Mouse (Mus musculus) lung, postnatal 0 days (tissue): Measurements from ENCODE around the gene Irf8. TPM values are rescaled to one million over a fixed set of nuclear protein-coding genes. Genes with fewer than 3 reads are reported as not detected.

Experiments
- ATAC-seq: fragments of 200-750 bp; cut with Nextera tagmentation; 2 replicates; pipeline ENCODE4 v1.8.0; 2017; ENCODE audit warnings: moderate library complexity
- DNase-seq: peaks from one replicate; pipeline ENCODE4 v3.0.0-alpha.2; 2016; ENCODE audit warnings: low spot score
- H3K27ac ChIP-seq: fragments of 300-500 bp; sonication (generic); 2 replicates; pipeline ENCODE4 v1.5.1; 2014; ENCODE audit warnings: antibody characterized with exemption, mild to moderate bottlenecking, low read length, mixed read lengths
- H3K27me3 ChIP-seq: fragments of 300-500 bp; sonication (generic); replicated peaks from 2 replicates; pipeline ENCODE4 v1.6.1; 2014; ENCODE audit warnings: low read length, mixed read lengths; ENCODE audit not compliant: insufficient read depth
- H3K36me3 ChIP-seq: fragments of 300-500 bp; sonication (generic); 2 replicates; pipeline ENCODE4 v1.6.1; 2014; ENCODE audit warnings: low read length, mixed read lengths; ENCODE audit not compliant: insufficient read depth
- H3K4me1 ChIP-seq: fragments of 300-500 bp; sonication (generic); 2 replicates; pipeline ENCODE4 v1.6.1; 2014; ENCODE audit warnings: antibody characterized with exemption, low read depth, low read length, mixed read lengths; ENCODE audit not compliant: insufficient read depth
- H3K4me2 ChIP-seq: fragments of 300-500 bp; sonication (generic); replicated peaks from 2 replicates; pipeline ENCODE4 v1.6.1; 2014; ENCODE audit warnings: low read depth, mild to moderate bottlenecking, low read length, moderate library complexity, mixed read lengths
- H3K4me3 ChIP-seq: fragments of 300-500 bp; sonication (generic); 2 replicates; pipeline ENCODE4 v1.5.1; 2014; ENCODE audit warnings: low read depth, low read length
- H3K9ac ChIP-seq: fragments of 300-500 bp; sonication (generic); replicated peaks from 2 replicates; pipeline ENCODE4 v1.6.1; 2014; ENCODE audit warnings: low read depth, mild to moderate bottlenecking
- H3K9me3 ChIP-seq: fragments of 300-500 bp; sonication (generic); 2 replicates; pipeline ENCODE4 v1.6.1; 2016; ENCODE audit warnings: low read length, mixed read lengths
- CTCF ChIP-seq: IDR thresholded peaks from 2 replicates; pipeline ENCODE4 v1.5.1; 2016; ENCODE audit warnings: antibody characterized with exemption, mild to moderate bottlenecking
- EP300 ChIP-seq: IDR thresholded peaks from 2 replicates; pipeline ENCODE4 v1.6.1; 2016; ENCODE audit warnings: antibody characterized with exemption, mild to moderate bottlenecking, control low read depth
- WGBS: fragments of 180-500 bp; shearing (Covaris S2); extraction: QIAGEN DNeasy Blood & Tissue Kit; methylation state at CpG from one replicate; pipeline ENCODE4 v1.1.7; 2014; 5-methylcytosine and 5-hydroxymethylcytosine counted together
- polyA plus RNA-seq: library from polyadenylated mRNA; unstranded; fragments of >200 nt; fragmentation: Nextera tagmentation; extraction: Ambion mirVana; gene quantifications from 2 replicates; pipeline ENCODE4 v1.2.1, GENCODE M21; 2015

The Irf8 gene
- polyA plus RNA-seq, 1 experiment from 2014 or later: 36.4 TPM

DNA sequence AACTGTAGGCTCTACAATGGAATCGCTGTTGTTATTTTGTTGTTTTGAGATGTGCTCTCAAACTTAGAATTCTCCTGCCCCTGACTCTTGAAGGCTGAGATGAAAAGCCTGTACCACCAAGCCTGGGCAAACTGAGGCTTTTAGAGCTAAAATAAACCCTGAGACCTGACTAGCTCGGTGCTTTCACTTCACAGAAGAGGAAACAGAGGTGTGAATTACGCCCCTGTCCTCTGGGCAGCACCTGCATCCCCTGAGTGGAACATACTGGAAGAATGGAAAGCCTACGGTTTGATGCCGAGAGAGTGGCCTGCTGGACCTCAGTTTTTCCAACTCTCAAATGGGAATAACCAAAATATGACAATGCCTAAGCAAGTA, 10.6 kb upstream of the Irf8 start:
- Histone ChIP-seq H3K9me3 (no peaks in the 10 kb centered on the region), H3K4me2 (no peak overlapping the region), H3K4me1 (no peaks in the 10 kb centered on the region), H3K27ac (no peak overlapping the region), H3K9ac (no peak overlapping the region), H3K4me3 (no peak overlapping the region), H3K36me3 (no peaks in the 10 kb centered on the region), H3K27me3 (no peaks in the 10 kb centered on the region)
- WGBS: 66% methylated on average over 5 of the region's 5 CpGs
- DNase-seq: no peak
- TF ChIP-seq EP300 (no peak), CTCF (no peak)
- no peak for ATAC-seq

DNA sequence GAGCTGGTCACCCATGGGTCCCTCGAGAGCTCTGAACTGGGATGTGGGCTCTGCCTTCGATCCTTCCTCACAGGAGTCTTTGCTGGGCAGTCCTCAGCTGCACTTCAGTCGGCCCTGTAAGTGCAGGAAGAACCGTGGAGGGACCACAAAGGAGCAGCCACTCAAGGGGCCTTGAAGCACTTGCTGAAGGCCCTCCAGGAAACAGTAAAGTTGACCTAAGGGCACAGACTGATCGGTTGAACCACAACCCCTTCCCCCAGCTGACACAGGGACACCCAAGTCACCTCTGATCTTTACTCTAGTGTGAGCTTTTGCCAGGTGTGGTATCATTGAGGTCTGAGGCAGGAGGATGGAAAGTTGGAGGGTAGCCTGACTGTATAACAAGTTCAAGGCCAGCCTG, 10.1 kb upstream of the Irf8 start:
- no peak overlapping the region for H3K27ac ChIP-seq
- TF ChIP-seq EP300 (no peak), CTCF (no peak)
- H3K27me3 ChIP-seq: no peaks in the 10 kb centered on the region
- WGBS: 44% methylated on average over 5 of the region's 5 CpGs
- DNase-seq (no peak), ATAC-seq (no peak)
- no peaks in the 10 kb centered on the region for H3K9me3 ChIP-seq
- H3K4me2 ChIP-seq: no peak overlapping the region
- no peaks in the 10 kb centered on the region for H3K36me3 ChIP-seq
- no peak overlapping the region for H3K9ac ChIP-seq
- no peaks in the 10 kb centered on the region for H3K4me1 ChIP-seq
- H3K4me3 ChIP-seq: no peak overlapping the region

DNA sequence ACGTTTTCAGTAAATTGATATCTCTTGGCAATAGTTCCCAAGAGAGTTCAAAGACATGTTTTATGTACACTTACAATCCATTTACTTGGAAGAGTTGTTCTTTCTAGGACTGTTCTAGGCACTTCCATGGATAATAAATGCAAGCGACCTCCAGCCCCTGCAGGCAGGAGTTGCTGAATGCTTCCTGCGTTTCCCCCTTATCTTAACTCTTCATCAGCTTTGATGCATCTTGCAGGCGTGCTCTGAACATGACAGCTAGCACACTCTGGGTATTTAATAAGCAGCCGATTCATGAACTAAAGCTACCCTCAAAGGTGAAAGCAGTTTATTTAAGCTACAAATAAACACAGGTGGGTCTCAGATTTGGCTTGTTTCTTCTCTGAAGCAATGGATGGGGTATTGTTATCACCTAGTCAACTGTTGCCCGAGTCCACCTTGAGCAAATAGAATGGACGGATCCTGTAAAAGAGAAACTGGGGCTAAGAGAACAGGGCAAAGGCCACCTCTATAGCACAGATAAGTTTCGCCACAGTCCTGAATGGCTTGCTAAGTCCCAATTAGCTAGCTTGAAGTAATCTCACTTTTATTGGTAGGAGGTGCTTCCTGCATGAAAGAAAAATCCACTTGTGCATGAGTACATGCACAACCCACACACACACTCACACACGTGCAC, 7.5 kb upstream of the Irf8 start:
- H3K9ac ChIP-seq: no peak overlapping the region
- no peak for TF ChIP-seq EP300
- TF ChIP-seq CTCF: no peak
- no peaks in the 10 kb centered on the region for H3K4me1 ChIP-seq
- 36% methylated on average over 9 of the region's 9 CpGs for WGBS
- H3K9me3 ChIP-seq: no peaks in the 10 kb centered on the region
- ATAC-seq (no peak), DNase-seq (no peak)
- H3K4me3 ChIP-seq: no peak overlapping the region
- no peaks in the 10 kb centered on the region for H3K27me3 ChIP-seq
- no peak overlapping the region for H3K4me2 ChIP-seq
- no peaks in the 10 kb centered on the region for H3K36me3 ChIP-seq
- no peak overlapping the region for H3K27ac ChIP-seq

DNA sequence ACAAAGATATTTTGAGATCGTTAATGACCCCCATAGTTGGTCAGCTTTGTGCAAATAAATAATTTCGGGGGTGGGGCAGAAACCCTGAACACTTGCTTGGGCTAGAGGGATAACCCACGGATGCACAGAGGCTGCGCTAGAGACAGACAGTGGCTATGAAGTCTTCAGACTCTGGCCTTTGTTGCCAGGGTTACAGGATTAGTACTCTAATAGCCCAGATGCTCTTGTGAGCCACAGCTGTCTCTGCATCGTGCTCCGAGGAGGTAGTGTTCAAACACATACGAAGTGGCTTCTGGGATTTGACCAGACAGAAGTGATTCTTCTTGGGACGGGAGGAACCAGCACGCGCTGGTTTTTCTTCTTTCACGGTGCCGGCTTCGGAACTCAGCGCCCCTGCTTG, 4.6 kb upstream of the Irf8 start:
- no peak overlapping the region for H3K27ac ChIP-seq
- TF ChIP-seq EP300 (no peak), CTCF (no peak)
- H3K36me3 ChIP-seq: no peaks in the 10 kb centered on the region
- WGBS: 47% methylated on average over 14 of the region's 14 CpGs
- peaks cover 11% of the 10 kb centered on the region; the same call in 1 of the 2 replicates for H3K27me3 ChIP-seq
- DNase-seq: no peak
- H3K4me3 ChIP-seq: no peak overlapping the region
- no peak overlapping the region for H3K4me2 ChIP-seq
- H3K4me1 ChIP-seq: peaks cover 3% of the 10 kb centered on the region; the same call in 1 of the 2 replicates
- no peak for ATAC-seq
- no peaks in the 10 kb centered on the region for H3K9me3 ChIP-seq
- H3K9ac ChIP-seq: no peak overlapping the region

DNA sequence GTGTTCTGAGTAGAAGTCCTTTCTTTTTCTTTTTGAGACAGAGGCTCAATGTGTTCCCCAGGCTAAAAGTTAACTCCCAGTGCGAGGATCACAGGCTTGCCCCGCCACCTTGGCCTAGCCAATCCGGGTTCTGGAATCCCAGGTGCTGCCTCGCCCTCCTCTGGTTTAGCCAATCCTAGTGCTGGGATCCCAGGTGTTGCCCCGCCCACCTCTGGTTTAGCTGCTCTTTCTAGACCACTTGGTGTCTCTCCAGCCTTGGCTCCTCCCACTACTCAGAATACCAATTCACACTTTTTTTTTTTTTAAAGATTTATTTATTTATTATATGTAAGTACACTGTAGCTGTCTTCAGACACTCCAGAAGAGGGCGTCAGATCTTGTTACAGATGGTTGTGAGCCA, 4.1 kb upstream of the Irf8 start:
- ATAC-seq (no peak), DNase-seq (no peak)
- Histone ChIP-seq H3K9me3 (no peaks in the 10 kb centered on the region), H3K9ac (no peak overlapping the region), H3K4me3 (no peak overlapping the region), H3K4me2 (no peak overlapping the region), H3K4me1 (peaks cover 3% of the 10 kb centered on the region; the same call in 1 of the 2 replicates), H3K27me3 (peaks cover 11% of the 10 kb centered on the region; the same call in 1 of the 2 replicates), H3K27ac (no peak overlapping the region), H3K36me3 (no peaks in the 10 kb centered on the region)
- 52% methylated on average over 5 of the region's 6 CpGs for WGBS
- TF ChIP-seq EP300 (no peak), CTCF (no peak)

DNA sequence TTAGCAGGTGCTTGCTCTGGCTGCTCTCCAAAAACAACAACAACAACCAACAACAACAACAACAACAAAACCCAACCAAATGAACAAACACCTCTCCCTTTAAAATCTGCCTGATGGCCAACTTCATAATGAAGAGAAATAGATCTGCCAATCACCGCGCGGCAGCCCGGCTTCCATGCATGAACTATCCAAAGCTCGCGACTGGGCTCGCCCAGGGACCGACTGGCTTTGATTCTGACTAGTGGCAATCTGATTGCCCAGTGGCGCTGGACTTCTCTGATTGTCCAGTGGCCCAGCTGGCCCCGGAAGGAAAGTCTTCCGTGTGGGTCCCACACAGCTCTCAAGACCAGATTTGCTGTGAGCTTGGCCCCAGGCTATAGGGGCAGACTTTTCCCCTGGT, 328 bp downstream of the Irf8 start:
- Histone ChIP-seq H3K27me3 (peaks cover 11% of the 10 kb centered on the region; the same call in 1 of the 2 replicates), H3K9me3 (no peaks in the 10 kb centered on the region), H3K4me1 (peaks cover 8% of the 10 kb centered on the region; the same call in 1 of the 2 replicates), H3K9ac (0 out of 2 replicates have a peak overlapping the region, but pooled peaks have one; percentile 1), H3K4me2 (peak overlapping the region; percentile 69), H3K36me3 (no peaks in the 10 kb centered on the region), H3K4me3 (peak overlapping the region; percentile 38), H3K27ac (no peak overlapping the region)
- peak; percentile 55 for ATAC-seq
- 4% methylated on average over 11 of the region's 11 CpGs for WGBS
- peak; percentile 65 for DNase-seq
- TF ChIP-seq EP300: no peak
- TF ChIP-seq CTCF: no peak
